Mouse (Mus musculus): Measurements from ENCODE around the gene Mfsd10. TPM values are rescaled to one million over a fixed set of nuclear protein-coding genes. Genes with fewer than 3 reads are reported as not detected.
"Not testable (repeated sequence)": the region's sequence is repeated elsewhere in the genome, so short reads cannot be mapped to it uniquely, and the experiment has no call there.

Gene Mfsd10
- total RNA-seq, 2 experiments from 2014 or later, result 39.7 to 41.6 TPM

- DNase-seq (ENCODE audit: low spot score in 2 of 2), result no peak
- intact Hi-C loops (cut with DNase I), result no loop called here
Measured at GRCm38 (mm10) chr5:34609966-34610365, 27.0 kb downstream of the Mfsd10 start.

- no peak for DNase-seq (ENCODE audit: low spot score in 2 of 2)
- intact Hi-C loops (cut with DNase I), result no loop called here
Measured at GRCm38 (mm10) chr5:34608226-34608625, 28.8 kb downstream of the Mfsd10 start.

GRCm38 (mm10) chr5:34607100-34607880 is 29.7 kb downstream of the Mfsd10 start:
- peak in 1 of 2 experiments; percentile 23 for DNase-seq (ENCODE audit: low spot score in 2 of 2)
- intact Hi-C loops (cut with DNase I), result no loop called here

- intact Hi-C loops (cut with DNase I), result no loop called here
- no peak for DNase-seq (ENCODE audit: low spot score in 2 of 2)
Measured at GRCm38 (mm10) chr5:34604576-34604975, 32.4 kb downstream of the Mfsd10 start.

- no peak for DNase-seq (ENCODE audit: low spot score in 2 of 2)
- intact Hi-C loops (cut with DNase I), result no loop called here
Measured at GRCm38 (mm10) chr5:34593202-34593727, 43.7 kb downstream of the Mfsd10 start.

- intact Hi-C loops (cut with DNase I), result no loop called here
- DNase-seq (ENCODE audit: low spot score in 2 of 2), result no peak
Measured at GRCm38 (mm10) chr5:34592666-34593065, 44.3 kb downstream of the Mfsd10 start.

- DNase-seq (ENCODE audit: low spot score in 2 of 2); intact Hi-C loops (cut with DNase I): not testable (repeated sequence)
Measured at GRCm38 (mm10) chr5:34592224-34592623, 44.8 kb downstream of the Mfsd10 start.

- intact Hi-C loops (cut with DNase I), result no loop called here
- peak in 1 of 2 experiments; percentile 17 for DNase-seq (ENCODE audit: low spot score in 2 of 2)
Measured at GRCm38 (mm10) chr5:34591388-34592004, 45.5 kb downstream of the Mfsd10 start.

- intact Hi-C loops (cut with DNase I), result no loop called here
- DNase-seq (ENCODE audit: low spot score in 2 of 2), result no peak
Measured at GRCm38 (mm10) chr5:34590702-34591101, 46.3 kb downstream of the Mfsd10 start.

GRCm38 (mm10) chr5:34590059-34590458 is 47.0 kb downstream of the Mfsd10 start:
- intact Hi-C loops (cut with DNase I), result no loop called here

GRCm38 (mm10) chr5:34587881-34588280 is 49.1 kb downstream of the Mfsd10 start:
- DNase-seq (ENCODE audit: low spot score in 2 of 2), result no peak
- intact Hi-C loops (cut with DNase I), result no loop called here

More at GRCm38 (mm10) chr5:34590059-34590458, 47.0 kb downstream of the Mfsd10 start:
- no peak for DNase-seq (ENCODE audit: low spot score in 2 of 2)

- intact Hi-C loops (cut with DNase I), result no loop called here
- no peak for DNase-seq (ENCODE audit: low spot score in 2 of 2)
Measured at GRCm38 (mm10) chr5:34585216-34585615, 51.8 kb downstream of the Mfsd10 start.

Other genes starting within 250 kb of the Mfsd10 start
- 10 to 100 TPM; 13.0 to 13.1 TPM for gene Tnip2, start 123.2 kb downstream of the Mfsd10 start, total RNA-seq (2021)
- 1 to 10 TPM; 2.1 to 4.9 TPM for gene Sh3bp2, start 111.4 kb downstream of the Mfsd10 start, total RNA-seq (2021)
- 100 to 1,000 TPM; 415 to 423 TPM for gene Add1, start 63.5 kb downstream of the Mfsd10 start, total RNA-seq (2021)
- gene Nop14, start 22.9 kb upstream of the Mfsd10 start, total RNA-seq (2021), result 10 to 100 TPM; 13.0 to 15.0 TPM
- gene Grk4, start 23.2 kb upstream of the Mfsd10 start, total RNA-seq (2021), result 1 to 10 TPM; 2.1 to 3.4 TPM
- 10 to 100 TPM; 79.2 to 82.5 TPM for gene Htt, start 124.5 kb upstream of the Mfsd10 start, total RNA-seq (2021)

Measured in left cerebral cortex, postnatal 25 days (tissue).